ENCODE assay signal across 9 mouse cellular contexts in genomic region chr19:42655006-42655405, GRCm38 (mm10). TPM values are rescaled to one million over a fixed set of nuclear protein-coding genes. Genes with fewer than 3 reads are reported as not detected.
DNase-seq lines count a peak whose midpoint lies in the region; ATAC-seq and TF ChIP-seq lines count a peak whose summit lies in the region.
"Had no signal": no experiment of that assay in that cellular context is flagged by ENCODE, and none has a peak within 500 bp of the region (broad histone marks: within the 10 kb centered on the region; RNA-seq: fewer than 3 reads in every experiment).

No protein-coding gene starts in this region.

- TF ChIP-seq CTCF in liver, embryonic 14.5 days (IDR thresholded peaks at IDR 0.05; ENCODE audit: low read depth), result peak; percentile 80

- H3K27me3 ChIP-seq in liver, embryonic 14.5 days (ENCODE audit: control insufficient read depth, insufficient read depth, low read length), result no peaks in the 10 kb centered on the region

- H3K36me3 ChIP-seq in liver, embryonic 14.5 days (replicated peaks; ENCODE audit: control insufficient read depth, insufficient read depth, low read depth), result no peaks in the 10 kb centered on the region
- H3K36me3 ChIP-seq: embryonic facial prominence, embryonic 15.5 days had no signal

- H3K4me1 ChIP-seq in liver, embryonic 14.5 days (replicated peaks; ENCODE audit: control insufficient read depth in 2 of 2, insufficient read depth in 2 of 2, low read length in 1 of 2), result peaks cover 0 to 4% of the 10 kb centered on the region in 2 experiments; a peak in 2 of 4 replicates

- H3K4me3 ChIP-seq in liver, embryonic 14.5 days (ENCODE audit: insufficient read depth in 1 of 2, low read depth in 2 of 2, low read length in 2 of 2), result no peak overlapping the region
- H3K4me3 ChIP-seq: embryonic facial prominence, embryonic 15.5 days had no signal

- H3K27ac ChIP-seq in liver, embryonic 14.5 days, result no peak overlapping the region
- H3K27ac ChIP-seq: embryonic facial prominence, embryonic 15.5 days had no signal

- DNase-seq in 3T3-L1 (ENCODE audit: low read depth, low spot score) (peak; percentile 81), NIH3T3 (ENCODE audit: low read depth) (peak; percentile 85)
- peak; percentile 74 to 77 for DNase-seq in cerebellum, postnatal 36 days
- peak; percentile 57 for DNase-seq in gastrocnemius, postnatal 25 days
- DNase-seq in kidney, adult 8-10 months, result peak; percentile 48 to 79
- no peak for DNase-seq in liver, embryonic 14.5 days (ENCODE audit: low read depth in 3 of 3, low spot score in 3 of 3)
- DNase-seq in ovary, adult 18-20 months (ENCODE audit: low spot score), result peak; percentile 33

- H3K9ac ChIP-seq in liver, embryonic 14.5 days (replicated peaks), result no peak overlapping the region
- H3K9ac ChIP-seq: embryonic facial prominence, embryonic 15.5 days had no signal

- no peaks in the 10 kb centered on the region for H3K9me3 ChIP-seq in liver, embryonic 14.5 days (ENCODE audit: control insufficient read depth, low read length)
- H3K9me3 ChIP-seq: embryonic facial prominence, embryonic 15.5 days had no signal

- no peak overlapping the region for H3K4me2 ChIP-seq in liver, embryonic 14.5 days (ENCODE audit: low read depth)
- H3K4me2 ChIP-seq: embryonic facial prominence, embryonic 15.5 days had no signal

- no peak for ATAC-seq in liver, embryonic 14.5 days (ENCODE audit: insufficient read depth)
- ATAC-seq in erythroid progenitor cell, adult 5-6 weeks (replicated peaks; ENCODE audit: low FRiP score, poor library complexity, severe bottlenecking), result no peak

- TF ChIP-seq EP300 in liver, embryonic 14.5 days (IDR thresholded peaks at IDR 0.05; ENCODE audit: low read depth), result no peak

- 24% methylated on average over 1 of the region's 1 CpGs for WGBS in liver, embryonic 14.5 days (ENCODE audit: insufficient replicate concordance)

RNA-seq across cellular contexts. Expression of gene Loxl4, which starts 42.4 kb away (rescaled TPM):
- total RNA-seq in gastrocnemius, postnatal 25 days (2021), result 1 to 10 TPM; 2.4 to 2.5 TPM
- 0.03 and 0.06 TPM in 2 replicates for polyA plus RNA-seq in liver, embryonic 14.5 days (2012; rRNA removed)
- 0.05 and 0.06 TPM in 2 replicates for polyA plus RNA-seq in liver, embryonic 14.5 days (2014; fragmentation: Nextera tagmentation; extraction: Ambion mirVana)
- not detected in 2 replicates for total RNA-seq in erythroid progenitor cell, adult 5-6 weeks (2015; ENCODE audit: low replicate concordance)
- total RNA-seq in erythroid progenitor cell, adult 5-6 weeks (2017; ENCODE audit: low replicate concordance), result not detected in 2 replicates

Comparison
In these comparisons a context has a peak if more than half of its experiments do, and no peak if none do; other contexts are left out.
1. DNase-seq: peak in 3T3-L1 (single experiment), NIH3T3 (single experiment), cerebellum, postnatal 36 days (2 of 2), gastrocnemius, postnatal 25 days (single experiment), kidney, adult 8-10 months (2 of 2) and ovary, adult 18-20 months (single experiment); none in liver, embryonic 14.5 days (0 of 3).